Mouse (Mus musculus): Measurements from ENCODE around the gene Atp1a1. TPM values are rescaled to one million over a fixed set of nuclear protein-coding genes. Genes with fewer than 3 reads are reported as not detected.
A peak's percentile ranks its signal among the peaks of the same experiment; 100 is the strongest.

The Atp1a1 gene
- polyA plus RNA-seq, 2 experiments, result 48.4 to 54.7 TPM

DNA sequence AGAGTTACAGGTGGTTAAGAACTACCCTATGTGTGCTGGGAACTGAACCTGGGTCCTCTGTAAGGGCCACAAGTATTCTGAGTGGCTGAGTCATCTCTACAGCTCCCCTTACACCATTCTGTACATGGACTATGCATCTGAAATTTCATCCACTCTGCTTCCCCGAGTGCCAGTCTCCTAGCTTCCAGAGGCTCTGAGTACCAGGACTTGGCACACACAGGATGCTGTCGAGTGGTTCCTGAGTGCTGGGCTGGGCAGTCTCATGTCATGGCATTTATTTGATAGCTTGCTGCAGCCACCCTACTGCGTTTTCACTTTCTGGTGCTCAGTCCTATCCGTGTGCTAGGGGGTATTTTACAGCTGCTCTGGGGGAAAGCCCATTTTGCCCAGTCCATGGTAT lies 35.9 kb downstream of the Atp1a1 start:
- no peak for ATAC-seq (ENCODE audit: insufficient read depth)
- no peak overlapping the region for H3K4me3 ChIP-seq (ENCODE audit: insufficient read depth in 1 of 2, low read depth in 2 of 2, low read length in 2 of 2)
- no peak overlapping the region for H3K27ac ChIP-seq
- no peaks in the 10 kb centered on the region; a peak in 1 of 4 replicates for H3K4me1 ChIP-seq (replicated peaks; ENCODE audit: control insufficient read depth in 2 of 2, insufficient read depth in 2 of 2, low read length in 1 of 2)
- H3K9me3 ChIP-seq (ENCODE audit: control insufficient read depth, low read length), result no peaks in the 10 kb centered on the region
- no peak for DNase-seq (ENCODE audit: low read depth in 3 of 3, low spot score in 3 of 3)
- H3K27me3 ChIP-seq (ENCODE audit: control insufficient read depth, insufficient read depth, low read length), result no peaks in the 10 kb centered on the region
- H3K4me2 ChIP-seq (ENCODE audit: low read depth), result no peak overlapping the region
- no peaks in the 10 kb centered on the region for H3K36me3 ChIP-seq (replicated peaks; ENCODE audit: control insufficient read depth, insufficient read depth, low read depth)
- 64% methylated on average over 4 of the region's 4 CpGs for WGBS (ENCODE audit: insufficient replicate concordance)
- TF ChIP-seq CTCF (IDR thresholded peaks at IDR 0.05; ENCODE audit: low read depth) (no peak), EP300 (IDR thresholded peaks at IDR 0.05; ENCODE audit: low read depth) (no peak)
- no peak overlapping the region for H3K9ac ChIP-seq (replicated peaks)

DNA sequence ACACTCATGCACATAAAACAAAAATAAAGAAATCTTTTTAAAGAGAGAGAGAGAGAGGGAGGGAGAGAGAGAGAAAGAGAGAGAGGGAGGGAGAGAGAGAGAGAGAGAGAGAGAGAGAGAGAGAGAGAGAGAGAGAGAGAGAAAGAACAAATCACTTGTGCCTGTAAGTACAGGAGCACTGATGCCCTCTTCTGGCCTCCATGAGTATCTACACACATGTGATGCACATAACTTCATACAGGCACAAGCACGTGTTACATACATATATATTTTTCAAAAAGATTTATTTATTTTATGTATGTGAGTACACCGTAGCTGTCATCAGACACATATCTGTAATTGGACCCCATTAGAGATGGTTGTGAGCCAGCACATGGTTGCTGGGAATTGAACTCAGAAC lies 40.5 kb downstream of the Atp1a1 start:
- H3K36me3 ChIP-seq (replicated peaks; ENCODE audit: control insufficient read depth, insufficient read depth, low read depth), result no peaks in the 10 kb centered on the region
- 83% methylated on average over 2 of the region's 2 CpGs for WGBS (ENCODE audit: insufficient replicate concordance)
- no peak for ATAC-seq (ENCODE audit: insufficient read depth)
- H3K4me1 ChIP-seq (replicated peaks; ENCODE audit: control insufficient read depth in 2 of 2, insufficient read depth in 2 of 2, low read length in 1 of 2), result peaks cover 18 to 26% of the 10 kb centered on the region in 2 experiments
- peak in 1 of 3 experiments; percentile 9 for DNase-seq (ENCODE audit: low read depth in 3 of 3, low spot score in 3 of 3)
- H3K27me3 ChIP-seq (ENCODE audit: control insufficient read depth, insufficient read depth, low read length), result no peaks in the 10 kb centered on the region
- no peak overlapping the region for H3K9ac ChIP-seq (replicated peaks)
- H3K9me3 ChIP-seq (ENCODE audit: control insufficient read depth, low read length), result no peaks in the 10 kb centered on the region
- H3K4me2 ChIP-seq (ENCODE audit: low read depth), result no peak overlapping the region
- H3K4me3 ChIP-seq (ENCODE audit: insufficient read depth in 1 of 2, low read depth in 2 of 2, low read length in 2 of 2), result no peak overlapping the region
- no peak overlapping the region for H3K27ac ChIP-seq
- TF ChIP-seq CTCF (IDR thresholded peaks at IDR 0.05; ENCODE audit: low read depth) (peak; percentile 48; the same call in 1 of the 2 replicates), EP300 (IDR thresholded peaks at IDR 0.05; ENCODE audit: low read depth) (no peak)

DNA sequence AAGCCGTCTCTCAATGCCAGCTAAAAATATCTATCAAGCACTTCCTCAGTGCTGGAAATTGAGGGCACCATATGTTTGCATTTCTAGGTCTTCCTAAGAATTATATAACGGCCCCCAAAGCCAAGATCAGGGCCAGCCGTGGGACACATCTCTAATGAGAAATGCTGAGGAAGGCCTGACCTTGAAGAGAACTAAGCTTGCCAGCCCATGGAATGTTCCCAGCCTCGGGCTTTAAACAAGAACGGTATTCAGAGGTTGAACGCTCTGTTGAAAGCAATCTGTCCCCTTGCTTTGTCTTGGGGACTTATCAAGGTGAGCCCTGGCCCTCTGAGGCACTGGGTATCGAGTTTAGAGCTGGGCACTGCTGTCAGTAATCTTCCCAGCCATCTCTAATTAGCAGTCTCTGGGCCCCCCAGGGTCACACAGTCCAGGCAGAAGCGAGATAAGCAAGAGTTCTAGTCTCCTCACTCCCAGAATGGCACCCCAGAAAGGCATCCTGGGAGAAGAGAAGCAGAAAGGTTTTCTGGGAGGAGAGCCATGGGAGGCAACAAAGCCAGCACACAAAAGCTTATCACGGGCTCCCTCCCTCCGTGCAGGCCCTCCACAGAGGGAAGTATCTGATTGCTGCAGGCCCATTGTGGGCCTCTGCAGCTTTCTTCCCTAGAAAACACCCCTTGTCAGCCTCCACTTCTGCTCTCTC lies 41.8 kb downstream of the Atp1a1 start:
- Histone ChIP-seq H3K4me3 (ENCODE audit: insufficient read depth in 1 of 2, low read depth in 2 of 2, low read length in 2 of 2) (no peak overlapping the region), H3K27ac (peak overlapping the region; percentile 34), H3K36me3 (replicated peaks; ENCODE audit: control insufficient read depth, insufficient read depth, low read depth) (no peaks in the 10 kb centered on the region), H3K4me2 (ENCODE audit: low read depth) (peak overlapping the region; percentile 39), H3K27me3 (ENCODE audit: control insufficient read depth, insufficient read depth, low read length) (no peaks in the 10 kb centered on the region), H3K9ac (replicated peaks) (peak overlapping the region; percentile 32; the same call in 1 of the 2 replicates), H3K4me1 (replicated peaks; ENCODE audit: control insufficient read depth in 2 of 2, insufficient read depth in 2 of 2, low read length in 1 of 2) (peaks cover 18 to 26% of the 10 kb centered on the region in 2 experiments), H3K9me3 (ENCODE audit: control insufficient read depth, low read length) (no peaks in the 10 kb centered on the region)
- 18% methylated on average over 10 of the region's 10 CpGs for WGBS (ENCODE audit: insufficient replicate concordance)
- peak in 2 of 3 experiments; percentile 42 to 52 for DNase-seq (ENCODE audit: low read depth in 3 of 3, low spot score in 3 of 3)
- TF ChIP-seq CTCF (IDR thresholded peaks at IDR 0.05; ENCODE audit: low read depth) (no peak), EP300 (IDR thresholded peaks at IDR 0.05; ENCODE audit: low read depth) (peak; percentile 69)
- peak; percentile 87 for ATAC-seq (ENCODE audit: insufficient read depth)

DNA sequence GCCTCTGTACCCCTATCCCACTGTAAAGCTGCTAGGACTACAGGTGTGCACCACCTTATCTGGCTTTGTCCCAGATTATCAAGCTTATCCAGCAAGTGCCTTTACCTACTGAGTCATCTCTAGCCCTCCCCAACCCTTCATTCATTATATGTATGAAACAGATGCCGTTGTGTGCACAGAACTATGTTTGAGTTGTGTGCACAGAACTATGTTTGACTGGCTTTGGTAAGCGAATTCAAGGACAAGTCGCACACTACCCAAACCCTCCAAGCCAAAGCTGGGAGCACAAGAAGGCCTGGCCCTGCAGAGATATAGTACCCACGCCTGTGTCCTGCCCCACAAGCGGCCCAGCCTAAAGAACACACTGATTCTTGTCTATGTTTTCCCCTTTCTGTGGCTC lies 42.5 kb downstream of the Atp1a1 start:
- 0 out of 2 replicates have a peak overlapping the region, but pooled peaks have one; percentile 2 for H3K9ac ChIP-seq (replicated peaks)

DNA sequence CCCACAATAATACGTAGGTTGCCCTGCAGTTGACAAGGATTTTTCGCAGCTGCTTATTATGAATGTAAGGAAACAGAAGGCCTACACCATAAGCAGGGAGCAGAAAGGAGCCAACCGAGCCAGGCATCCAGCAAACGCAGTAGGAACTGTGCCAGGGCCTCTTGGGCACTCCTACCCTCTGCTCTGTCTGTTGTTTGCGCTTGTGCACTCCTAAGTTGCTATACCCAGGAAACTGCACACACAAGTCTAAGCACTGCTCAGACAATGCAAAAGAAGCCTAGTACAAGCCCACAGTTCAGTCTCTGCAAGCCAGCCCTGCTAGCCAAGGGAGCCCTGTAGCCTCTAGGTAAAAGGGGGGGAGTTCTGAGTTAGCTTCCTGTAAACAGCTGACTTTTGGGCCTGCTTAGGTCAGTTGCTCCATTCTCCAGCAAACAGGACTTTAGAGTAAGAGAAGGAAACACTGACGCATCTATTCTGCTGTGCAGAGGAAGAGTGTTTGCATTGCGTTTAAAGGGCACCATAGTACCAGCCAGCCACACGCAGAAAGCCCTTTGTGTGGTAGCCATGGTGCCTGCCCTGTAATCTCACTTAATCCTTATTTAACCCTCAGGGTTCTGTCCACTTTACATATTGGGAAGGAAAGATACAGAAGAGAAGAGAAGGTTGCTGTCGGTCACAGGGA lies 43.5 kb downstream of the Atp1a1 start:
- no peak for TF ChIP-seq CTCF (IDR thresholded peaks at IDR 0.05; ENCODE audit: low read depth)
- H3K4me3 ChIP-seq (ENCODE audit: insufficient read depth in 1 of 2, low read depth in 2 of 2, low read length in 2 of 2), result no peak overlapping the region
- H3K9ac ChIP-seq (replicated peaks), result no peak overlapping the region
- H3K27me3 ChIP-seq (ENCODE audit: control insufficient read depth, insufficient read depth, low read length), result no peaks in the 10 kb centered on the region
- WGBS (ENCODE audit: insufficient replicate concordance), result 79% methylated on average over 9 of the region's 9 CpGs
- ATAC-seq (ENCODE audit: insufficient read depth) (no peak), DNase-seq (ENCODE audit: low read depth in 3 of 3, low spot score in 3 of 3) (no peak)
- H3K27ac ChIP-seq, result no peak overlapping the region
- H3K36me3 ChIP-seq (replicated peaks; ENCODE audit: control insufficient read depth, insufficient read depth, low read depth), result no peaks in the 10 kb centered on the region
- H3K4me1 ChIP-seq (replicated peaks; ENCODE audit: control insufficient read depth in 2 of 2, insufficient read depth in 2 of 2, low read length in 1 of 2), result peaks cover 18 to 26% of the 10 kb centered on the region in 2 experiments
- no peak overlapping the region for H3K4me2 ChIP-seq (ENCODE audit: low read depth)
- H3K9me3 ChIP-seq (ENCODE audit: control insufficient read depth, low read length), result no peaks in the 10 kb centered on the region

More for the DNA sequence above, 42.5 kb downstream of the Atp1a1 start:
- Histone ChIP-seq H3K4me3 (ENCODE audit: insufficient read depth in 1 of 2, low read depth in 2 of 2, low read length in 2 of 2) (no peak overlapping the region), H3K36me3 (replicated peaks; ENCODE audit: control insufficient read depth, insufficient read depth, low read depth) (no peaks in the 10 kb centered on the region), H3K4me1 (replicated peaks; ENCODE audit: control insufficient read depth in 2 of 2, insufficient read depth in 2 of 2, low read length in 1 of 2) (peaks cover 18 to 26% of the 10 kb centered on the region in 2 experiments), H3K9me3 (ENCODE audit: control insufficient read depth, low read length) (no peaks in the 10 kb centered on the region), H3K27me3 (ENCODE audit: control insufficient read depth, insufficient read depth, low read length) (no peaks in the 10 kb centered on the region), H3K27ac (no peak overlapping the region), H3K4me2 (ENCODE audit: low read depth) (no peak overlapping the region)
- DNase-seq (ENCODE audit: low read depth in 3 of 3, low spot score in 3 of 3), result no peak
- no peak for ATAC-seq (ENCODE audit: insufficient read depth)
- 41% methylated on average over 5 of the region's 5 CpGs for WGBS (ENCODE audit: insufficient replicate concordance)
- TF ChIP-seq CTCF (IDR thresholded peaks at IDR 0.05; ENCODE audit: low read depth) (no peak), EP300 (IDR thresholded peaks at IDR 0.05; ENCODE audit: low read depth) (no peak)

Measured in liver, embryonic 14.5 days (tissue).